Mouse (Mus musculus) liver, adult 2 months (tissue): ENCODE results near the gene Mapk10.

Experiments
- CTCF ChIP-seq: fragments of 200-500 bp; IDR thresholded peaks from 2 replicates; pipeline ENCODE4 v1.5.1; 2011; ENCODE audit warnings: low read depth, low read length, control low read depth
- POLR2A ChIP-seq: fragments of 200-500 bp; IDR thresholded peaks from 2 replicates; pipeline ENCODE4 v1.6.1; 2011; ENCODE audit warnings: low read length, control low read depth; ENCODE audit not compliant: insufficient read depth; ENCODE audit errors: extremely low read depth

- TF ChIP-seq CTCF (no peak), POLR2A (no peak)
Measured at GRCm38 (mm10) chr5:102953414-102953813, 257.7 kb downstream of the Mapk10 start.
